Mouse (Mus musculus): ENCODE data around the gene Gm20425.

The Gm20425 gene

GRCm38 (mm10) chr9:103225464-103225863, 4.6 kb downstream of the Gm20425 start:
- DNase-seq (ENCODE audit: extremely low read depth, low read depth): no peak

- no peak for DNase-seq (ENCODE audit: extremely low read depth, low read depth)
Observed at GRCm38 (mm10) chr9:103224721-103225120, 5.4 kb downstream of the Gm20425 start.

GRCm38 (mm10) chr9:103214281-103214680, 15.8 kb downstream of the Gm20425 start:
- no peak for DNase-seq (ENCODE audit: extremely low read depth, low read depth)

- no peak for DNase-seq (ENCODE audit: extremely low read depth, low read depth)
Observed at GRCm38 (mm10) chr9:103213631-103214030, 16.5 kb downstream of the Gm20425 start.

GRCm38 (mm10) chr9:103212654-103213420, 17.3 kb downstream of the Gm20425 start:
- no peak for DNase-seq (ENCODE audit: extremely low read depth, low read depth)

- DNase-seq (ENCODE audit: extremely low read depth, low read depth): no peak
Observed at GRCm38 (mm10) chr9:103208802-103209423, 21.2 kb downstream of the Gm20425 start.

- peak; percentile 91 for DNase-seq (ENCODE audit: extremely low read depth, low read depth)
Observed at GRCm38 (mm10) chr9:103207846-103208245, 22.3 kb downstream of the Gm20425 start.

- no peak for DNase-seq (ENCODE audit: extremely low read depth, low read depth)
Observed at GRCm38 (mm10) chr9:103205786-103206185, 24.3 kb downstream of the Gm20425 start.

GRCm38 (mm10) chr9:103201561-103202260, 28.4 kb downstream of the Gm20425 start, which contains the start of gene Srprb:
Gene Srprb (minus strand): TSS chr9:103202137.
- DNase-seq (ENCODE audit: extremely low read depth, low read depth): peak; percentile 80

GRCm38 (mm10) chr9:103188416-103188815, 41.7 kb downstream of the Gm20425 start:
- no peak for DNase-seq (ENCODE audit: extremely low read depth, low read depth)

- no peak for DNase-seq (ENCODE audit: extremely low read depth, low read depth)
Observed at GRCm38 (mm10) chr9:103186747-103187146, 43.4 kb downstream of the Gm20425 start.

- DNase-seq (ENCODE audit: extremely low read depth, low read depth): no peak
Observed at GRCm38 (mm10) chr9:103185946-103186345, 44.2 kb downstream of the Gm20425 start.

- DNase-seq (ENCODE audit: extremely low read depth, low read depth): no peak
Observed at GRCm38 (mm10) chr9:103184855-103185254, 45.3 kb downstream of the Gm20425 start.

GRCm38 (mm10) chr9:103181886-103182285, 48.2 kb downstream of the Gm20425 start:
- DNase-seq (ENCODE audit: extremely low read depth, low read depth): no peak

GRCm38 (mm10) chr9:103180807-103181565, 49.1 kb downstream of the Gm20425 start:
- DNase-seq (ENCODE audit: extremely low read depth, low read depth): peak; percentile 88

- DNase-seq (ENCODE audit: extremely low read depth, low read depth): peak; percentile 17
Observed at GRCm38 (mm10) chr9:103180303-103180702, 49.8 kb downstream of the Gm20425 start.

GRCm38 (mm10) chr9:103175692-103176091, 54.4 kb downstream of the Gm20425 start:
- no peak for DNase-seq (ENCODE audit: extremely low read depth, low read depth)

GRCm38 (mm10) chr9:103174771-103175519, 55.2 kb downstream of the Gm20425 start:
- no peak for DNase-seq (ENCODE audit: extremely low read depth, low read depth)

GRCm38 (mm10) chr9:103168771-103169170, 61.3 kb downstream of the Gm20425 start:
- DNase-seq (ENCODE audit: extremely low read depth, low read depth): no peak

GRCm38 (mm10) chr9:103168046-103168445, 62.1 kb downstream of the Gm20425 start:
- DNase-seq (ENCODE audit: extremely low read depth, low read depth): no peak

- DNase-seq (ENCODE audit: extremely low read depth, low read depth): no peak
Observed at GRCm38 (mm10) chr9:103163806-103164205, 66.3 kb downstream of the Gm20425 start.

All from MEL-GATA-1-ER (cell line).